Mouse (Mus musculus) fat pad, adult 2 months (tissue): ENCODE measurements at regions not wholly inside any gene's neighbourhood (a gene's known extent, or its start where the extent isn't known, plus 50 kb on each side); places are given as distances from the start of the nearest gene placed in this dataset.

Experiments
- DNase-seq: peaks from one replicate; pipeline ENCODE4 v3.0.0-alpha.2; 2011; ENCODE audit warnings: low read depth, low spot score; ENCODE audit errors: extremely low read depth

DNA sequence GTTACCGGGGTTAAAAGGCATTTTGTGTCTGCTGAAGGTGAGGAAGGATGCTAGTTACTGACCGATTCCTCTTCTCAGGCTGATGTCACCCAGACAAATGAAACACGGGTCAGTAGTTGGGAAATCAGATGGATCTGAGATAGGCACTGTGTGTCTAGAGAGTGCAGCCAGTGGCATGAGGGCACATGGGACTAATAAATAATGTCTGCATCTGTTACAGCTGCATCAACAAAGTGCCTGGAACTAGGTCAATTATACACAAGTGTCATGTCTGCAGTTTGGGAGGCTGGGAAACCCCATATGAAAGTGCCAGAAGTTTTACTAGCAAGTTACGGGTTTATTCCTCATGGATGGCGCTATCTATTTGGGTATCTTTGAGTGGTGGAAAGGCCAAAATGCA lies 68.8 kb downstream of the Cxcl12 start:
- DNase-seq: no peak

DNA sequence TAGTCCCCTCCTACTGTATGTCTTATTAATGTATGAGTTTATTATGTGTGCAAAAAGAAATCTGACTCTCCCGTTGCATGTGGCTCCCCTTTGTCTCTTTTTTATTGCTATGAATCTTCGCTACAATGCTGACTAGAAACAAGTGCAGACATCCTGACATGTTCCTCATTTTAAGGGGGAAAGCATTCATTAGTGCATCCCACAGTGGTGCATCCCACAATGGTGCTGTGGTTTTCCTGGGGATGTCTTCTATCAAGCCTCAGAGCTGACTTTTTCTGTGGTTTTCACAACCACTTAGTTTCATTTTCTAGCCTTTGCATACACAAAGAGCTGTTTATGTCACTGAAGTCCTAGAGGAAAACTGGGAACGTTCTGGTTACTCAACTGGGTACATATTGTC lies 72.9 kb downstream of the Cxcl12 start:
- no peak for DNase-seq

DNA sequence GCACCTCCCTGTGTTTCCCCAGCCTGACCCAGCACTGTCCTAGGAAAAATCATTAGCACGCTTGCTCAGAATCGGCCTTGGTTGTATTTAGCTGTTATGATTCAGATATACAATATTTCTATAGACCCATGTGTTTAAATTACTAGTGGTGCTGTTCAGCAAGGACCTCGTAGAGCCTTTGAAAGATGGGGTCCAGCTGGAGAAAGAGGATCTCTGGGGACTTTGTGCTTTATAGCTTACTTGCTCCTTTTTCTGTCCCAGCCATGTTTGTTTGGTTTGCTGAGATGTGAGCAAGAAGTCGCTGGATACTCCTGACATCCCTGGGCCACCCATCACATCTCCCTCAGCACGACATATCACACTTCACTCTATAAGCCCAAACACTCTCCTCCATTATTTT lies 77.1 kb downstream of the Cxcl12 start:
- DNase-seq: no peak

DNA sequence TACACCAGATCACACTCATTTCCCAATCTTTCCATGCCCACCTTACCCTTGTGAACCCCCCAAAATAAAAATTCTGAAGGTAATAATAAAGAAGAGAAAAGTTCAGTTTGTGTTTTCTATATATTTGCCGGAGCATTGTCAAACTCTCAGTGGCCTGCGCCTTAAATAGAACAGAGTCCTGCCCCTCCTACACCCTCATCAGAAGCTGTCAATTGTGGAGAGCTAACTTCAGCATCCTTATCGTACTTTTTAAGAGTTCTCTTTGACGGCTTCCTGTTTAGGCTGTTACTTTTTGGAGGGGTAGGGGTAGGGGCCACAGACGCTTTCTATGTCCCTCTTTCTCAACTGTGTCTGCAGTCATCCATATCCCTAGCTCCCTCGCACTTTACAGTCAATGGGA lies 77.5 kb downstream of the Cxcl12 start:
- DNase-seq: no peak

DNA sequence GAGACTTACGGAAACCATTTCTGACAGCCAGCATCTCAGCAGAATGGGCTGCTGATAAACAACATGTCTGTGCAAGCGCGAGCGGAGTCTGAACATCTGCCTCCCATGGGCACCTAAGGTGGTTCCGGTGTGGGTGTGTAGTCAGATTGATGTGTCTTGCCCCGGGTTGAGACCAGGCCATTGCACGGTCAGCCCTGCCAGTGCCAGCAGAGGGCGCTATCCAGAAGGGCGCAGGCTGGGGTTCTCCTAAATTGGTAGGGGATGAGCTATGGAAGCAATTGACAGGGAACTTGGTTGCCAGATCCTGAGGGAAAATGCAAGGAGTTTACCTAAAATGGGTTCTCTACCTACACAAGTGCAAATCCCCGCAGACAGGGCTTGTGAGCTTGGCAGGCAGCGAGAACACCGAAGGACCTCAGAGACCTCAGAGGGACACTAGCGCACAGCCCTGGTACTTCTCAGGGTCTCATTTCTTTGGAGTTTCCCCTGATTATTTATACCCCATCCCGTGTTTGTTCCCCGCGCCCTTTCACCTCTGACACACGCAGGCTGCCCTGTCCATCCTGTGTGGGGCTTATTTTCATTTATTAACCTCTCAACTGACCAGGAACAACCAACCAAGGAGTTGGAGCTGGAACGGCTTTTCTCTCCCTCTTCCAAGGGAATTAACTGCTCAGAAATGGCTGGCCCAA lies 81.0 kb downstream of the Cxcl12 start:
- DNase-seq: no peak

DNA sequence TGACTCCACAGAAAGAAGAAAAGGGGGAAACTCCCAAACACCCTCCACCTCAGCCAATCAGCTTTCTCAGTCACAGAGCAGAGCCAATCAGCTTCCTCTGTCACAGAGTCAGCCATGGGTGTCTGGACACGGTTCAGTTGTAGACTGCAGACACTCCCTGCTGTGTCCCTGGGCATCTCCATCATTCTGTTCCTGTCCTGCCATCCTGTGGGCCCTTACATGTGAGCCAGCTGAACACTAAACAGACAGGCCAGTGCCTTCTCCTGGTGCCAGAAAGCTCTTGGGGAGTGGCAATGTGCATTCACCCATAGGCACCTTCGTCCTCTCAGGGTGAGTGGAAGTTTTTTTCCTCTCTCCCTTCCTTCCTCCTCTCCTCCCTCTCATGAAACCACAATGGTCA lies 81.7 kb downstream of the Cxcl12 start:
- no peak for DNase-seq

DNA sequence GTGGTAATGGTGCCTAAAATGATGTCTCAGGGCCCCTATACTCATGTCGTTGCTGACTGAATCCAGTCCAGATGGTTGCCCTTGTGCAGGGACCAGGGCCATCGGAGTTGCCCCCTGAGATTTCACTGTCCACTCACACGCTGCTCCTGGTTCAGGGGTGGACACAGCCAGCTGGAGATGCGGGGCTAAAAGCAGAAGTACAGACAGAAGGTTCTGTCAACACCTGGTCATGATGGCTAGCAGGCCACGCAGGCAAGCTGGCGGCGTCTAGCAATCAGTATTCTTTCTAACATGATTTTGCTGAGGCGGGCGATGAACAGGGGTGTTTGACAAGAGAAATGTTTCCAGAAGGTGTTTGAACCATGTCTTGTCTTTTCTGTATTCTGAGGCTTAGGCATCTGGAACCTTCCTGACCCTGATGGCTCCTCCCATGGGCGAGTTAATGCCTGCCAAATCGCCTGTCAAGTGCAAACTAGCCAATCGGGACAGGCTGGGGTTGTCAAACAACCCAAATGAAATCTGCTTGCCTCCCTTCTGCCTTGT lies 83.1 kb downstream of the Cxcl12 start:
- no peak for DNase-seq

DNA sequence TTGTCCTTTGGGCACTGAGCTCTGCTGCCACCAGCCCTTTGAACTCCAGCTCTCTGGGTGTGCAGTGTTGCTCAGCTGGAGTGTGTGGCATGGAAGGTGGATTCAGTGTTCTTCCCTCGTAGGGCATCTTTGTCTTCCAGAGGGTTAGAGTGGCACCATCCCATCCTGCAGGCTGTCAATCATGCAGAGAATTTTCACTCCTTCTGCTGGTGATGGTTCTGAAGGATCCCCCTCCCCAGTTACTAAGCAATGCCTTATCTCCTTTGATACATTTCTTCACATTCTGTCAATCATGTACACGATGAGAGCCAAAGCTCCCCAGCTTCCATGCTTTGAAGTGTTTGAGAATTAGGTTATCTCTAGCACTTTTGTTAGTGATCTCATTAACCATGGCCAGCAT lies 84.0 kb downstream of the Cxcl12 start:
- no peak for DNase-seq

DNA sequence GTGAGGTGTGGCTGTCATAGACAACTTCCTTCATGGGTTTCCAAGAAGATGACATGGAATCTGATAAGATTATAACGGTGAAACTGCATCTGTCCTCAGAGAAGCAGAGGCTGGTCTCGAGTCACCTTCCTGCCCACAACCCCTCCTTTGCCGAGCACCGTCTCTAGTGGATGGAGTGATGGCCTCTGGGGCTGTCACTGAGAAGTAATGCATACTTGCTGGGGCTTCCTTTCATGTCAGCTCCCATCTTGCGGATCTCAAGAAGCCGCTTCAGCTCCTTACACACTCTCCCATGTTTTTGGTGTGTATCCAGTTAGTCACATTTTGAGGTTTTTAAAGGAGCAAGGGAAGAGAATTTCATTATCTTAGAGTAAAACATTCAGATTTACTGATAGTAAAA lies 84.7 kb downstream of the Cxcl12 start:
- no peak for DNase-seq

DNA sequence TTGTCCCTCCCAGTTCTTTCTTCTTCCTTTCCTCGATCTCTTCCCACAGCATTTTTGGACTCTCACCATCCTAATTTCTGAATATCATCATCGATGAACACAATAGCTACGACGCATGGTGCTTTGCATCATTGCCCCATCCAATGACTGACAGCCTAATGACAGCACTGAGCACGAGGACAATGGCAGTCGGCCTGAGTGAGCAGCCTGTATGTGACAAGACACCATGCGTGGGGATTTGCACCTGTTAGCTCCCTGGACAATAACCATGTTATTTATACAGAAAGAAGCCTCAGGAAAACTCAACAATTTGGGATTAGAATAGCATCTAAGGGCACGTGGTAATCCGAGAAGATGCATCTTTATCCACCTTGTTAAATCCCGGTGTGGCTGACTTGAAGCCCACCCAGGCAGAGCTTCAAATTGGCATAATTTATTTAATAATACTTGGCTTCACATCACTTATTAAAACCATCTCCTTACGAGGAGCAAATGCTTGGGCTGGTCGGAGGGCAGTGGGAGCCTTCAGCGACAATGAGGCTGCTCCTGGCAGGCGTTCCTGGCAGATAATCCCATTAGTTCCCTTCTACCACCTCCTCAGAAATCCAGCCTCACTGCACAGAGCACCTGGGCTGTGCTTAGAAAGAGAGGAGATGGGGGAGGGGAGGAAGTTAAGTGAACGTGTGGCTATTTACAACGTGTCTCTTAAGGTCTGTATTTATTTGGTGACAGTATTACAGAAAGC lies 85.4 kb downstream of the Cxcl12 start:
- no peak for DNase-seq

DNA sequence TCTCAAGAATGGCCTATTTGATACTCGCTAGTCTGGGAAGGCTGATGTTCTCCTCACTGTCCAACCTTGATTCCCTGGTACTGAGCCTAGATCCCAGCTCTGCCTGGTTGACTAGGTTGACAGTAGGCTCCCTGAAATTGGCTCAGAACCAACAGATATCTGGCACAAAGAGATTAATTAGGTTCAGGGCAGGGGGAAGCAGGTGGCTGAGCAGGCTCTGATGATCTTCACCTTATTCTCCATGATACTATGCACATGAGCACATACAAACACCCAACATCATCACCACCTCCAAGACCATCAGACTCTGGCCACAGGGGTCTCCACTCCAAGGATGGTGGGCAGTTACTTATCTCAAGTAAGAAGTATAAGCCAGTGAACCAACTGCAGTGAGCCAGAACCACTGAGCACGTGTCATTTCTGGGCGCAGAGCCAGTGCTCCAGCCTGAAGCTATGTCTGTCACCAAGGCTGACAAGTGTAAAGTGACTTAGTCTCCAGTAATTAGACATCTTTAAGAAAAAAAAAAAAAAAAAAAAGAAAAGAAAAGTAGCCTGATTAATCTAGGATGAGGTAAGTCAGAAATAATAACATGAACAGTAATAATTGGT lies 86.4 kb downstream of the Cxcl12 start:
- no peak for DNase-seq

DNA sequence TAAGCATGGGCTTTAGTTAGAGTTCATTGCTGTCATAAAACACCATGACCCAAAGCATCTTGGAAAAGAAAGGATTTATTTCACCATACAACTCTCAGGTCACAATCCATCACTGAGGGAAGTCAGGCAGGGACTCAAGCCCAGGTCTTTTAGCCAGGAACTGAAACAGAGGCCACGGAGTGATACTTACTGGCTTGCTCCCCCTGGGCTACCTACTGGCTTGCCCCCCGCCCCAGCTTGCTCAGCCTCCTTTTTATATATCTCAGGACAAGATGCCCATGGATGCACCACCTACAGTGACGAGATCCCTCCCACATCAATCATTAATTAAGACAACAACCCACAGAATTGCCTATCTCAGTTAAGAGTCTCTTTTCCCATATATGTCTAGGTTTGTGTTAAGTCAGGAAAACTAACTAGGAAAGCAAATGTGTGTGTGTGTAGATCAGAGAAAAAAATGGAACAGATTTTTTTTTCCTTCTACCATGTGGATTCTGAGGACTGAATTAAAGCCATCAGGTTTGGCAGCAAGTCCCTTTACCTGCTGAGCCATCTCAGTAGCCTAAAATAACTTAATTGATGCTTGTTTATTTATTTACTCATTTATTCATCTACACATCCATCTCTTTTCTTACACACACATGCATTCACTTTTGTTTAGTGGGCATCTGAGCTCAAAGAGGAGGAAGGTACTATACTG lies 87.2 kb downstream of the Cxcl12 start:
- no peak for DNase-seq

DNA sequence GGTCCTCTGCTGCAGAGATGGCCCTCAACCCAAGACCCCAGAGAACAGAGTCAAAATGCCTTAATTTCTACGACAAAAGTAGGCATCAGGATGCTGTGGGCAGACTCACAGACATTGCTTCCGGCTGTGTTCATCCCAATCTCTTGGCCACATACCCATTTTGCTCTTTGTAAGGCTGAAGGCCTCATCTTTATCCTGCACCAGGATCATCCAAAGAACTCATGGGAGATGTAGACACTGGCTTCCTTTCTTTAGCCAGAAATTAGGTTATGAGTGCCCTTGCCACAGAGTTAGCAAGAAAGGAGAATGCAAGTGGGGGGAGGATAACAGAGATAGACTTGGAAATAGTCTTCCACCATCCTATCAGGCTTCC lies 87.8 kb downstream of the Cxcl12 start:
- DNase-seq: no peak

DNA sequence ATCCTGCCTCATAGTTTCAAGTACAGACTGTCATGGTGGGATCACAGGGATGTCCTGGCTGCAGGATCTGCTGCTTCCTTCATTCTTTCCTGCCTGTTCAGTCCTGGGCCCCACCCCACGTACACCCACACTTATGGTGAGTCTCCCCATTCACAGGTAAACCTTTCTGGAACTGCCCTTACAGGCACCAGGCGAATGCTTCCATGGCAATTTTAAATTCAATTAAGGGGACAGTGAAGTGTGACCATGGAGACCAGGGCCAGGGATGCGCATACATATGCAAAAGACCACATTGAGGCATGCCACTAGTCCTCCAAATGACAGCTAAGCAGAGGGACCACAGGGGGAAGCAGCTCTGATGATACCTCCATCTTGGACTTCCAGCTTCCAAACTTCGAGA lies 89.3 kb downstream of the Cxcl12 start:
- DNase-seq: no peak

DNA sequence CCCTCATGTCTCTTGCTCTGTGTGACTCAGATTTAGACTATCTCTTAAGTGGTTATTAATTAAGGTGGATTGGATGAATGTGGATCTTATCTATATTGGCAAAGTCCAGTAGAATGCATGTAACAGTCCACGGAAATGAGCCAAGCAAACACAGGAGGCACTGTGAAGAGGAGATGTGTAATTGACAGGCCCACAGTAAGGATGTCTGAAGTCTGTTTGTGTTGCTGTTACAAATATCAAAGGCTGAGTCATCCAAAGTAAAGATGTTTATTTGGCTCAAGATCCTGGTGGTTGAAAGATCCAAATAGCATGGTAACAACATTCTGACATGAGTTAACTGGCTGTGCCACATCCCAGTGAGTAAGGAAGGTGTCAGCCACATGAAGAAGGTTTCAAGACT lies 99.6 kb downstream of the Cxcl12 start:
- no peak for DNase-seq

DNA sequence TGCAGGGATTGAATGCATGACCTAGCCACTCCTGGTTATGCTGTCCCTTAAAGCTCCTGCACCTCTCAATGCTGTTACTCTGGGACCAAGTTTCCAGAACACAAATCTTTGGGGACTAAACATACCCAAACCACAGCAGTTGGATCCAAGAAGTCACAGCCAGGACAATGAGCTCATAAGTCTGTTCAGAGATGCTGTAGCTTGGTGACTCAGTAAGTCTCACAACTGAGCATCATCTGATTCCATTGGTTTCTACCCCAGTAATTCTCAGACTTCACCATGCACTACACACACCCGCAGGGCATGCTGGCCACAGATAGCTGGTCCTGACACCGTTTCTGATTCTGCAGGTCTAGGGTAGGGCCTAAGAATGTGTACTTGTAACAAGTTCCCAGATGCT lies 100.0 kb downstream of the Cxcl12 start:
- no peak for DNase-seq

DNA sequence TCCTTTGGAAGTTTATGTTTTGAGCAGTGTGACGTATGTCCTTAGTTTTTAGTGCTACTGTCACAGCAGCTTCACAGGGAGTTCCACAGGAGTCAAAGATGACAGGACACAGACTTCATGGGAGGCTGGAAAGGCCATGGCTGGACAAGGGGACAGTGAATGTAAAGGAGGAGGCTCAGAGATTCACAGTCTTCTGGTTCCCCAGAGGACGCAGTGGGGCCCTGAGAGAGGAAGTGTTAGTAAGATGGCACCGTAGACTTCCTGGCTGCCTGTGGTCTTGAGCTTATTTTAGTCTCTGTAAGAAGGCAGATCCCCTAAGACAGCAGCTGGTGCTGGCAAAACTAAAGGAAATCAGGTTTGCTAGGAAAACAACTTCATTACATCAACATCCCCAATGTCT lies 101.9 kb downstream of the Cxcl12 start:
- no peak for DNase-seq

DNA sequence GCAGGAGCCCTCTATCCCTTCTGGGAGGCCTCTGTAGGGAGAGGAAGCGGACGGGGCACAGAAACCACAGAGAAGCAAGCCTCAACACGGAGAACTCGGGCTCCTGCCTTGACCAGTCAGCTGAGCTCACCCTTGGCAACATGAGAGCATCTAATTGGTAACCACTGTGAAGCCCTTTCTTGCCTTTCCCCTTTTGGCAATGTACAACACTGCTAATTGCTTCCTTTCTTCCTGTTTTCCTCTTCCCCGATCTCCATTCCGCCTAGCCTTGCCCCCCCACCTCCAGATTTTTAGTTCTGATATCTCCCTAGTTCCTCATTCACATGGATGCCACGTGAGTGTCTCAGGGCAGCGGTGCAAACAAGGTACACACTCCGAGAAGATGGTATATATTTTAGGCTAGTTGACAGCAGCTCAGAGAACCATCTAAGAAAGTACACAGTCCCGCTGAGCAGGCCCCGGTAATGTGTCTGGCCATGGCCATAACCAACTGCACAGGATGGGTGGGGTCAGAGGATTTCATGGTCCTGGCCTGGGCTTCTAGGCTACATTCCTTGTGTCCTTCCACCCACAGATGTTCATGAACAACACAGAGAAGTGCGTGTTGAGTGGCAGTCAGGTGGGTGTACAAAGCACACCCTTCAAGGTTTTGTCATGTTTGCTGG lies 103.4 kb downstream of the Cxcl12 start:
- DNase-seq: no peak

DNA sequence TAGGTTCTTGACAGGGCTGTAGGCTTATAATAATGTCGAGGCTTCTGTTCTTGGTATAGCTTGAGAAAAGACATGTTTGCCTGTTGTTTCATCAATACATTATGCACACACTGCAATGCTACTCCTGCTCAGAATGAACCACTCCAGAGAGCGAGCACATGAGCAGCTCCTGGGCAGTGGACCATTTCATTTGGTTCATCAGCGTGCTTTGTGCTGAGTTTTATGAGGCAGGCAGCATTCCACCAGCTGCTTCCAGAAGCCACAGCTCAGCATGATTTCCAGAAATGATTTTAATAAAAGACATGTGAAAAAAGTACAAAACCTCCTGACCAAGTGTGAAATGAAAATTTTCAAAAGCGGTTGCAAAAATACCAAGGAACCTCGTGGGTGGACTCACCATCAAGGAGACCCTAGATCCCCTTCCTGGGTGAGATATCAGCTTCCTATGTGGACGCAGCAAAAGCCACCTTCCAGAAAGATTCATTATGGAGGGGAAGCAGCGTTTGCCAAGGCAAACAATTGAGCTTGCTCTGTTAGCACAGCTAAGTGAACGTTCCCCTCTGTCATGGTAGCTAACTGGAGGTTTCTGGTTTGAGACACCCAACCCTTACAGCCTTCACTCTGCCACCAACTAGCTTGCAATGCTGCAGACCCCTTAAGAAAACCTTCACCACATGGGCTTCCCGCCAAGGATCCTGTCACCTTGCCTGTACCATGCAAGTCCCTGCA lies 104.1 kb downstream of the Cxcl12 start:
- DNase-seq: no peak

DNA sequence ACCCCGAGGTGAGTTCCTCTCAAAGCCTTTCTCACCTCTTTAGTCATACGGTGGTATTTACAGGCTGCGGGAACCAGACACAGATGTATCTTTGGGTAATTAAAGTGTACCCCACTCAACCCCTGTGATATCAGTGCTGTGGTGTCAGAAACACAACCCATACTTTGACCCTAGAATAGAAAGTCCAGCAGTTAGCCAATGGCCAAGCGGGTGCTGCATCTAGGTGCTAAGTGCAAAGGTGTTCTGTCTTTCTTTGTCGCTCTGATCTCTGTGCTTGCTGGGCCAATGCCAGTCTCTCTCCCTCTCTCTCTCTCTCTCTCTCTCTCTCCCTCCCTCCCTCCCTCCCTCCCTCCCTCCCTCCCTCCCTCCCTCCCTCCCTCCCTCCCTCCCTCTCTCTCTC lies 107.6 kb downstream of the Cxcl12 start:
- DNase-seq: no peak
